Mouse (Mus musculus) erythroblast, embryonic 14.5 days (primary cell): Measurements from ENCODE around the gene Smc3.

Source experiments
- GATA1 ChIP-seq: IDR thresholded peaks from 2 replicates; pipeline ENCODE4 v1.6.1; 2012; ENCODE audit warnings: low read length, inconsistent platforms, mixed read lengths
- TAL1 ChIP-seq: IDR thresholded peaks from 3 replicates; pipeline ENCODE4 v1.6.1; 2012; ENCODE audit warnings: low read length, inconsistent platforms, mixed read lengths

DNA sequence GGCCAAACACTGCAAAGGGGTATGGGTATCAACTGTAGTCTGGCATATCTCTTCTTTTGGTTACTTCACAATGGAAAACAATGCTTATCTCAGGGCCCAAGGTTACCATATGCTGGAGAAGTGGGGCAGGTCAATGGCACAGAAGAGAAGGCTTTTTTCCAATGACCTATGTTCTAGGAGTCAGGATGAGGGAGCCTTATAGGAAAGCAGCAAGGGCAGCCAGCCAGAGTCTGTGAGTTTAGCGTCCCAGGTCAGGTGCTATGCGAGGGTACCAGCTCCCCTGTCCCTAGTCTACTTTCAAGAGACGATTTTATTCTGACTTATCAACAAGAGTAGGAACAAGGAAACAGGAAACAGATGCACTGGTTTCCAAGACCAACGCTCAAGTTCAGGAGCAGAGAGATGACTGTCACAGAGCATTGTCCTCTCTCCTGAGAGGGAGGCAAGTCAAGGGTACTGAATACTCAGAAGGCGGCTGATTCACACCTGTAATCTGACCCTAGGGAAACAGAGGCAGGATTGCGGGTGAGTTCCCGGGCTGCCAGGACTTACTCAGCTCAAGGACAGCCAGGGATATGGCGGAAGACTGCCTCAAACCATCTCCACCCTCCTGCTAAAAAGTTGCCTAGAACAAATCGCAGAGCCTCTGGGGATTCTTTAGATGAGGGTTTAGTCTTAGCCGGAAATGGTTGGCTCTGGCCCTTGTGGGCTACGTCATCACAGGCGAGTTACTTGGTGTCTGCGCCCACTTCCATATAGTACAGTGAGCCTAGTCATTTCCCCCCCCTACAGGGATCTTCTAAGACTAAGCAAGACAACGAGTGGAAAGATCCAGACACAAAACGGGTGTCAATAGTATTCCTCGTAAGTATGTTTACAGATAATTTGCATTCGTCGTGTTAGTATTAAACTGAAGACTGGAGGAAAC, 28.4 kb upstream of the Smc3 start:
- no peak for TF ChIP-seq GATA1
- no peak for TF ChIP-seq TAL1
